Mouse (Mus musculus) heart, adult 2 months (tissue): Measurements from ENCODE around the gene Fam20c. TPM values are rescaled to one million over a fixed set of nuclear protein-coding genes. Genes with fewer than 3 reads are reported as not detected.

Source experiments
- DNase-seq, 2 experiments: peaks; one replicate each; pipeline ENCODE4 v3.0.0; 2021
- H3K27ac ChIP-seq: fragments of 200-600 bp; 2 replicates; pipeline ENCODE4 v1.8.1; 2022
- H3K27me3 ChIP-seq: fragments of 200-500 bp; 2 replicates; pipeline ENCODE4 v1.6.1; 2012; ENCODE audit warnings: mild to moderate bottlenecking, low read length, inconsistent platforms, mixed read lengths; ENCODE audit not compliant: control insufficient read depth, insufficient read depth
- H3K36me3 ChIP-seq: fragments of 200-500 bp; 2 replicates; pipeline ENCODE4 v1.6.1; 2012; ENCODE audit warnings: low read length, inconsistent platforms; ENCODE audit not compliant: control insufficient read depth, insufficient read depth
- H3K4me1 ChIP-seq: fragments of 200-500 bp; 2 replicates; pipeline ENCODE4 v1.6.1; 2011; ENCODE audit warnings: low read length; ENCODE audit not compliant: control insufficient read depth, insufficient read depth
- H3K4me3 ChIP-seq: fragments of 200-600 bp; 2 replicates; pipeline ENCODE4 v1.8.1; 2022
- H3K79me2 ChIP-seq: fragments of 200-500 bp; replicated peaks from 2 replicates; pipeline ENCODE4 v1.6.1; 2012; ENCODE audit warnings: mild to moderate bottlenecking, inconsistent platforms, low read length, moderate library complexity, mixed read lengths; ENCODE audit not compliant: control insufficient read depth, insufficient read depth
- H3K9ac ChIP-seq: fragments of 200-500 bp; 2 replicates; pipeline ENCODE4 v1.6.1; 2012; ENCODE audit warnings: low read depth, mild to moderate bottlenecking, control low read depth, inconsistent platforms, low read length, mixed read lengths
- CTCF ChIP-seq: fragments of 200-600 bp; IDR thresholded peaks from 2 replicates; pipeline ENCODE4 v1.8.1; 2022; ENCODE audit warnings: antibody characterized with exemption, mild to moderate bottlenecking, moderate library complexity
- EP300 ChIP-seq: fragments of 200-500 bp; IDR thresholded peaks from 2 replicates; pipeline ENCODE4 v1.6.1; 2011; ENCODE audit warnings: low read depth, low read length, control low read depth; ENCODE audit not compliant: insufficient read depth
- POLR2A ChIP-seq: fragments of 200-500 bp; IDR thresholded peaks from 2 replicates; pipeline ENCODE4 v1.6.1; 2011; ENCODE audit warnings: mild to moderate bottlenecking, low read depth, low read length, control low read depth; ENCODE audit not compliant: insufficient read depth
- WGBS: fragments of 180-500 bp; shearing (Covaris S2); methylation state at CpG from one replicate; pipeline ENCODE4 v1.1.7; 2018; 5-methylcytosine and 5-hydroxymethylcytosine counted together
- intact Hi-C: fragments of 180-260 bp; cut with DNase I; formaldehyde crosslinking; loops from one replicate; pipeline ENCODE4 v1.15.1; 2025
- polyA plus RNA-seq: library from polyadenylated mRNA; depleted of rRNA; stranded (reverse); fragments of >200 nt; gene quantifications from 2 replicates; pipeline ENCODE4 v1.2.3, GENCODE M21; 2012
- total RNA-seq, 2 experiments: library from RNA; stranded (reverse); gene quantifications; 2 replicates each; pipeline ENCODE4 v1.2.3; 2021

Fam20c gene
- total and polyA plus RNA-seq, 3 experiments: 10.0 to 14.7 (median 11.3) TPM

GRCm38 (mm10) chr5:138724417-138724816 lies 29.9 kb upstream of the Fam20c start:
- Histone ChIP-seq H3K4me1 (no peaks in the 10 kb centered on the region; the same call in 1 of the 2 replicates), H3K27me3 (no peaks in the 10 kb centered on the region), H3K27ac (no peak overlapping the region), H3K79me2 (no peaks in the 10 kb centered on the region), H3K4me3 (no peak overlapping the region), H3K36me3 (no peaks in the 10 kb centered on the region), H3K9ac (no peak overlapping the region)
- 71% methylated on average over 5 of the region's 5 CpGs for WGBS
- no peak for TF ChIP-seq CTCF
- no peak for TF ChIP-seq EP300
- no peak for TF ChIP-seq POLR2A
- DNase-seq: no peak
- intact Hi-C loops: no loop called here

GRCm38 (mm10) chr5:138725151-138725550 lies 29.2 kb upstream of the Fam20c start:
- no peaks in the 10 kb centered on the region for H3K36me3 ChIP-seq
- peak overlapping the region; percentile 31; the same call in 1 of the 2 replicates for H3K27ac ChIP-seq
- no peak overlapping the region for H3K9ac ChIP-seq
- no peak overlapping the region for H3K4me3 ChIP-seq
- WGBS: 34% methylated on average over 7 of the region's 7 CpGs
- DNase-seq: peak in 1 of 2 experiments; percentile 10
- intact Hi-C loops: no loop called here
- no peaks in the 10 kb centered on the region for H3K79me2 ChIP-seq
- no peaks in the 10 kb centered on the region for H3K27me3 ChIP-seq
- H3K4me1 ChIP-seq: no peaks in the 10 kb centered on the region; the same call in 1 of the 2 replicates
- no peak for TF ChIP-seq POLR2A
- no peak for TF ChIP-seq EP300
- TF ChIP-seq CTCF: no peak

- H3K4me1 ChIP-seq: no peaks in the 10 kb centered on the region; the same call in 1 of the 2 replicates
- 32% methylated on average over 5 of the region's 5 CpGs for WGBS
- intact Hi-C loops: no loop called here
These were observed 23.5 kb upstream of the Fam20c start for GRCm38 (mm10) chr5:138730863-138731262.

GRCm38 (mm10) chr5:138733317-138733899 lies 20.9 kb upstream of the Fam20c start:
- Histone ChIP-seq H3K27me3 (no peaks in the 10 kb centered on the region), H3K9ac (no peak overlapping the region), H3K36me3 (no peaks in the 10 kb centered on the region), H3K4me3 (no peak overlapping the region), H3K4me1 (no peaks in the 10 kb centered on the region; the same call in 1 of the 2 replicates), H3K27ac (no peak overlapping the region), H3K79me2 (no peaks in the 10 kb centered on the region)
- no peak for TF ChIP-seq CTCF
- TF ChIP-seq POLR2A: no peak
- no peak for TF ChIP-seq EP300
- WGBS: 69% methylated on average over 11 of the region's 11 CpGs
- intact Hi-C loops: no loop called here
- DNase-seq: no peak

More at GRCm38 (mm10) chr5:138730863-138731262, 23.5 kb upstream of the Fam20c start:
- peak in 1 of 2 experiments; percentile 10 for DNase-seq
- H3K36me3 ChIP-seq: no peaks in the 10 kb centered on the region
- H3K79me2 ChIP-seq: no peaks in the 10 kb centered on the region
- no peak overlapping the region for H3K27ac ChIP-seq
- no peaks in the 10 kb centered on the region for H3K27me3 ChIP-seq
- no peak overlapping the region for H3K9ac ChIP-seq
- TF ChIP-seq CTCF: no peak
- TF ChIP-seq POLR2A: no peak
- no peak for TF ChIP-seq EP300
- H3K4me3 ChIP-seq: no peak overlapping the region

- H3K4me1 ChIP-seq: no peaks in the 10 kb centered on the region; the same call in 1 of the 2 replicates
- no peak overlapping the region for H3K27ac ChIP-seq
- 76% methylated on average over 15 of the region's 18 CpGs for WGBS
- H3K27me3 ChIP-seq: no peaks in the 10 kb centered on the region
- TF ChIP-seq CTCF (no peak), POLR2A (no peak), EP300 (no peak)
- H3K4me3 ChIP-seq: no peak overlapping the region
- H3K79me2 ChIP-seq: no peaks in the 10 kb centered on the region
- DNase-seq: no peak
- no peaks in the 10 kb centered on the region for H3K36me3 ChIP-seq
- intact Hi-C loops: no loop called here
- H3K9ac ChIP-seq: no peak overlapping the region
These were observed 20.3 kb upstream of the Fam20c start for GRCm38 (mm10) chr5:138734018-138734417.

GRCm38 (mm10) chr5:138735201-138735757 lies 19.0 kb upstream of the Fam20c start:
- intact Hi-C loops: no loop called here
- Histone ChIP-seq H3K4me3 (no peak overlapping the region), H3K9ac (no peak overlapping the region), H3K79me2 (no peaks in the 10 kb centered on the region), H3K27me3 (no peaks in the 10 kb centered on the region), H3K27ac (no peak overlapping the region), H3K36me3 (no peaks in the 10 kb centered on the region), H3K4me1 (no peaks in the 10 kb centered on the region; the same call in 1 of the 2 replicates)
- 74% methylated on average over 8 of the region's 8 CpGs for WGBS
- TF ChIP-seq CTCF (no peak), EP300 (no peak), POLR2A (no peak)
- DNase-seq: no peak
